Mouse (Mus musculus): ENCODE data around the gene Clec16a.

Clec16a gene

GRCm38 (mm10) chr16:10716696-10717095 is 171.6 kb downstream of the Clec16a start:
- DNase-seq (ENCODE audit: low read depth, low spot score), result no peak

GRCm38 (mm10) chr16:10719971-10720370 is 174.8 kb downstream of the Clec16a start:
- no peak for DNase-seq (ENCODE audit: low read depth, low spot score)

GRCm38 (mm10) chr16:10722882-10723544 is 177.9 kb downstream of the Clec16a start:
- DNase-seq (ENCODE audit: low read depth, low spot score), result no peak

DNA sequence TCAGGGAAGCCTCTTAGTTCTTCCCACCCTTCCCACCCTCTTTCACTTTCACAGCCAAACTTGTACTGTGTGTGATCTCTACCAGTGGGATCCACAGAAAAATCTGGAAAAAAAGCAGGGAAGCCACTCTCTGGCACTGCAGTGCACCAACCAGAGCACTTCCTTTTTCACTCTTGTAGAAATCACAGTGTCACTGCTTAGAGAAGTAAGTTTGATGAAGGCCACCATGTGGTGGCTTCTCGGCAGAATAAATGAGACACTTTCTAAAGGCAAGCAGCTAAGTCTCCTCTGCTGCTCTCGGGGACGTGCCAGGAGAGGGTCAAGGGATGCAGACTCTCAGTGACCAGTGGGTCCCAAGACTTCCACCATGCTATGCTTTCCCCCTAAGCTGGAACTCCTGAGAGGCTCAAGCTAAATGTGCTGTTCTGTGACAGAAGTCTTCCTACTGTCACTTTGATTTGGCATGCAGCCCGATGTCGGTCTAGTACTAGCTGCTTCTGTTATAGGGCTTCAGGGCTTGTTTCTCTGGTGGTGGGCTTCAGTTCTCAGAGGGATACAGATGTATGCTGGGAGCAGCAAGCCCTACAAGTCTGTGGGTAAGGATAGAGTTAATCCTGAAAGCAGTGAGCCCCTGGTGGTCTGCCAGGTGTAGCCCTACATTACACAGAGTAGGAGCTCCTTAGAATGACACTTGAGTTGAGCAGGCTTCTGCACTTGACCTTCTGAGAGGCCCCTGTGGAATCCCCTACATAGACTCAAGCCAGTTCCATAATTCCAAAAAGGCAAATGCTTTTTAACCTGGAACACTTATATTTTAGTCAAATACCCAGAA is 178.9 kb downstream of the Clec16a start:
- DNase-seq (ENCODE audit: low read depth, low spot score), result no peak

DNA sequence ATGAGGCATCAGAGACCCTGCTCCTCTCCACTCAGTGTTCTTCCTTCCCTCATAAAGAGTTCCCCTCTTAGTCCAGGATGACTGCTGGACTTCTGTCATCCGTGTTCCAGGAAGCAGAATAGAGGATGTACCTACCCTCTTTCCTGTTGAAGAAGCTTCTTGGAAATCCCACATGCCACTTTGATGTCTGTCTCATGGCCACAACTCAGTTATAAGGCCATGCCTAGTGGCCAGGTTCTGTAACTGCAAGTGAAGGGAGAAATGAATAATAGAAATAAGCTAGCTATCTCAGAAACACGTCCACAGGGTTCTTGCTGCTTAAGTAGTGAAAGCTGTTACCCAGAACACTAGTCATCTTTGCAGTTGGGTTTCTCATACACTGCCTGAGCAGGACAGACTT is 180.0 kb downstream of the Clec16a start:
- DNase-seq (ENCODE audit: low read depth, low spot score), result no peak

GRCm38 (mm10) chr16:10727630-10728029 is 182.5 kb downstream of the Clec16a start:
- DNase-seq (ENCODE audit: low read depth, low spot score), result no peak

DNA sequence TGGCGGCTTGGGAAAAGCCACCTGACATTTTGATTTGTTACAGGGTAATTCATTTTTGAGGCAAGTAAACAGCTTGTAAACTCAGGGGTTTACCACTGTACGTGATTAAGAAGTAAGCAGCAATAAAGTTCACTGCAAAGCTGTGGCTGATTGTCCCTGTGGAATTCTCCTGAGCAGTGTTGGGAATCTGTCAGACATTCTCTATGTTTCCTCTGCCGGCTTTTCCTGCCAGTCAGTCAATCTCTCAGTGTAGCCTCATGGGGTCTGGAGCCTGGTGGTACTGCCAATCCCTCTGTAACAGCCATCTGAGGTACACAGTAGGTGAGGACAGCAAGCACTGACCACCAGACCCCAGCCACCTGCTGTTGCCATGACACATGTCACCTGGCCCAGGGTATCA is 183.7 kb downstream of the Clec16a start:
- DNase-seq (ENCODE audit: low read depth, low spot score), result no peak

DNA sequence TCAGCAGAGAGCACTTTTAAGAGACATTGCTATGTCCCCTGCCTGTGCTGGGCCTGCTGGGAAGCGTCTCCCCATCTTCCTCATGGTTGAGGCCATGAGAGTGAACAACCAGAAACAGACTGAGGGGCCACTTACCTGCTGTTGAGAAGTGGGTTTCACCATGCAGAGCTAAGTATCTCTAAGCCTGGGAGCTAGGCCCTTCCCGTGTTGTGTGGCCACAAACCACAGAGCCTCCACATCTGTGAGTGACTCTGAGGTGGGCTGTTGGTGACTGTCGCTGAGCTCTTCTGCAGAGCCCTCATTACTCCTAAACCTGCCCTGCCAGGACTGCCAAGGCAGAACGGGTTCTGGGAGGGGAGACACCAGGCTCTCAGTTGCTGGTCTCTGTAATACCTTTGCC is 185.8 kb downstream of the Clec16a start:
- DNase-seq (ENCODE audit: low read depth, low spot score), result no peak

DNA sequence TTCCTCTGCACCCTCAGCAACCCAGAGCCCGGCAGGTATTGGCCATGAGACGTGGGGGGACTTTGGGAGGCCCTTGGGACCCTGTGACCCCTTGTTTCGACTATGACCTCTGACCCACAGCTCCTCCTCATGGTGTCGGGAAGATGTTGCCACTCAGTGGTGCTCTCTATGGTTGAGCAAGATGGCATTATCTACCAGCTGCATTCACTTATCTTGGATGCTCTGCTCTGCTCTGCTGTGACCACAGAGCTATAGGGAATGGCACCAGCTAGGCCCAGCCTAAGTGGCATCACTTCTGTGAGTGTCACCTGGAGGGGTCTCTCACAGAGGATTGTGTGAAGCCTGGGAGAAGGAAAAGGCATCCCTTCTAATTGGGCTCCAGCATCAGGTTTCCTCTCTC is 186.6 kb downstream of the Clec16a start:
- no peak for DNase-seq (ENCODE audit: low read depth, low spot score)

DNA sequence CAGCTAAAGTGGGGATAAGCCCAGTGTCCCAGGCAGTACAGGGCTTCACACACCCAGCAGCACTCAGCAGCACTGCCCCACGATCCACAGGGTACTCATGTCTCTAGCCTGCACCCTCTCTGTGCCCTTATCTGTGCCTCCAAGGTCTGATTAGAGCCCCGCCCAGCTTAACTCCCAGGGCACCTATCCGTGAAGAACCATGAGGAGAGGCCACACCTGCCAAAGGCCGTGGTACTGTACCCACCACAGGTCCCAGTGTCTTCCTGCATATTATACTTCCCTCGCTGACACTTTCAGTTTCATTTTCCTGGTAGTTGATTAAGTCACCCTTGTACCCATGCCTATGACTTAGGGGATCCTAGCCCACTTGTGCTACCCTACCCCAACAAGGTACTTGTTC is 187.3 kb downstream of the Clec16a start:
- DNase-seq (ENCODE audit: low read depth, low spot score), result no peak

DNA sequence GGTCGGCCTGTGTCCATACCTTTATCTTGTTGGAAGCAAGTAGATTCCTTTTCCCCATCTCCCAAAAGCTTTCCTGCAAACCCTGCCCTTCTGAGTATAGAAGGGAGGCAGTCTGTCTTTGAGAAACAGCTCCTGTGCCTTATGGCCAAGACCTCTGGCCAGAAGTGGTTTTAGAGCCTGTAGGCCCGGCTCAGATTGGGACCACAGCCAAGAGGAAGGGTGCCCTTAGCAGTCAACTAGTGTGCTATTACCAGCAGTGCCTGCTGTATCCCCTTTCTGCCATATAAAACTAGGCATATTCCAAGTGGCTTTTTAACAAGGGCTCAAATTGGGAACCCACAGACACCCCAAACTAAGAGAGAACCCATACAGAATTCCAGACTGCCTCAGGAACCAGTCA is 190.6 kb downstream of the Clec16a start:
- DNase-seq (ENCODE audit: low read depth, low spot score), result peak; percentile 53

DNA sequence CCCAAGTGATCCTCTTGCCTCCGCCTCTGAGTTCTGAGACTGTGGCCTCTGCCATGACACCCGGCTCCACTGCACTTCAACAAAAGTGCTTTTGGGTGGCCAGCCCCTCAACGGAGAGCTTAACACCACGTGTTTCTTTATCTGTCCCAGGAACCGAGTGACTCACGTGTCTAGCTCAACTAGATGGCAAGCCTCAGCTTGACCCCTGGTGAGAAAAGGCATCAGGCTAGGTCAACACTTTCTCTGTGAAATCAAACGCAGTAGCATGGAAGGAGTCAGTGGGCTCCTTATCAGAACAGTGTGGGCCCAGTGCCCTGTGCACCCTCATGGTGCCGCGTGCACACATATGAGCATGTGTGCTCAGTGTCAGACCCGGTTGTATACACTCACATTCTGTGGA is 191.2 kb downstream of the Clec16a start:
- no peak for DNase-seq (ENCODE audit: low read depth, low spot score)

DNA sequence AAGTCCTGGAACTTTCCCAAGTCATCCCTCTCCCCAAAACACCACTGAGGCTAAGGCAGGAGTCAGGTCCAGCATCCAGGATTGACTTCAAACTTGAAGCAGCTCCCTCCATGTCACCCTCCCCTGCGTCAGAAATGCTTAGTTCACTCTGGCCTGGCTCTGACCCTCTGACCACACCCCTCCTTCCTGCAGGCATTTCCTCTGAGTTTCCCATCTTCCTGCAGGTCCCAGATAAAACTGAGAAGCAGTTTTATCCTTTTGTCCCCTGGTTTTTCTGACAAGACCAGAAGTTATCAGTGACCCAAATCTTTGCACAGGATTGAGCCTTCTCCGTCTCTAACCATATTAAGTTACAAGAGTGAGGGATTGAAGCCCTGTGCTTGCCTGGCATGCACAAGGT is 192.4 kb downstream of the Clec16a start:
- DNase-seq (ENCODE audit: low read depth, low spot score), result no peak

DNA sequence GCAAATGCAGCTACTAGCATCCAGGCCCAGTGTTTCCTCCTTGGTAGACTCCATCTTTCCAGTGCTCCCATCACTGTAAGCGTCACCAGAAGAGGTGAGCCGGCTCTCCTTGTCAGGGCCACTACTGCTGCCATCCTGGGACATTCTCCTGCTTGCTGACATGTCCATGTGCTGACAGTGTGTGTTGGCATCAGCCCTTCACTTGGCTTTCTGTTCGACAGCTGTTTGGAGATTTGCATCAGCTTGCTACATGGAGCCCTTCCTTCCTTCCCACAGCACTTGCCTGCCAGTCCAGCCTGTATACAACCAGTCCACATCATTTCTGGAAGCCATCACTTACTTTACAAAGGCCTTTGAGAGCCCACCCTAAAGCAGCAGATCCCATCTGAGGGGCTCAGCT is 193.7 kb downstream of the Clec16a start:
- peak; percentile 64 for DNase-seq (ENCODE audit: low read depth, low spot score)

DNA sequence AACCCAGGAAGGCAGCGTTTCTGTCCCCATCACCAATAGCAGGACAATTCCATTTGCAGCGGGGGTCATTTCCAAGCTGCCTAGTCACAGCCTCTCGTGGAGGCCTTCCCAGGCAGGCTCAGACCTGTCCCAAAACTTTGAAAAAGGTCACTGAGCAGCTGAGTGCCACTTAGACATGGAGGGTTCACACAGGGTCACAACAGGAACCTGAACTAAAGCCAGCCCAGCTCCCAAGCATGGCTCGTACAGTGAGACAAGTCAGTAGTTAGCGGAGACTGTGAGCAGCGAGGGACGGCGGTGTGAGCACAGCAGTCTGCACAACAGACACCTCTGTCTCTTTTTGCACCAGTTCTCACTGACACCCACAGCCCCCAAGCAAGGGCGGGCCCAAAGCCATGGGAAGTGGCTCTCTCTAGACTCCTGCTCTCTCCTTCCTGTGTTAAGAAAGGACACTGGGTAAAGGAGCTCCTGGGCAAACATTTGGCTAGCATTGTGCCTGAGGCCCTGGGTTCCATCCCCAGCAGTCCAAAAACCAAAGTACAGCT is 194.8 kb downstream of the Clec16a start:
- peak; percentile 79 for DNase-seq (ENCODE audit: low read depth, low spot score)

DNA sequence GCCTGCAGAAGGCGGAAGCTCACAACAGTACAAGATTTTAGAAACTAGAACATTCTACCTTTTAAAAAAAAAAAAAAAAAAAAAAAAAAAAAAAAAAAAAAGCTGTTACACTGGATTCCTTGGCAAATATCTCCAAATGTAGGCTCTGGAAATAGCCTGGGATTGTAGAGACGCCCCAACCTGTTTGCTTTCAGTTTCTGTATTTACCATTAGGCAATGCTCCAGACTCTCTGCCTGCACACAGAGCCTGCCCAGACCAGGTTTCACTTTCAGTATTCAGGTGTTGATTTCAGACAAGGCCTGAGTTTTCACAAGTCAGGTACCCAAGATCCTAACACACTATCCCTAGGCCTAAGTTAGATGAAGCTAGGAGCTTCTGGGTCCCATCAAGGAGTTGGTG is 195.9 kb downstream of the Clec16a start:
- DNase-seq (ENCODE audit: low read depth, low spot score), result peak; percentile 53

DNA sequence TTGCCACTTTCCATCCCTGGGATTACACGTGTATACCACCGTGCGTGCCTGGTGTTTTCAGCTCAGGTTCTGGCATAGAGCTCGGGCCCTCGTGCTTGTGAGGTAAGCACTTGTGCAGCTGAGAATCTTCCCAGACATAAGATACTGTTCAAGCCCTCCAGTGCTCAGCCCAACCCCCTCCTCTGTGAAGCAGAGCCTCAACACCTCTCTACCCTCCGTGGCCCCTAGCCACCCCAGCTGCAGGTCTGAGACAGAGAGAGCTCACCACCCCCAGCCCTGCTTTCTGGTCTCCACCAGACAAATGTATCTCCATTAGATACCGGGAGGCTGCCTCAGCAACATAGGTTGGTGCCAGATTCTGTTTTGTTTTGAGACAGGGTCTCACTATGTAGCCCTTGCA is 204.1 kb downstream of the Clec16a start:
- DNase-seq (ENCODE audit: low read depth, low spot score), result no peak

DNA sequence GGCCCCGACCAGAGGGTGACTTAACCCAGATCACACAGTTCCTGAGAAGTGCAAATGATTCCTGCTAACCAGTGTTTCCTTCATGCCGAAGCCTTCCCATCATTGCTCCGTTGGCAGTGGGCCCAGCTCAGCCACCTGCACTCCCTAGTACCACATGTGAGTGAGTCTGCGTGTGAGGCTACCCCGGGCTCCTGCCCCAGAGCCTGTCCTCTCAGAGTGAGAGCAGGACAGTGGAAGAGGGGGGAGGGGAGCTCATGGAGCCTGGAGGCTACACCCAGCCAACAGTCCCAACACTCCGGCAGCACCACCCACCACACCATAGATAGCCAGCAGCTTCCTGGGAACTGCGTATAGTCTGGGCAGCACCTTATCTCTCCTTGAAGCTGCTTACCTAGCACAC is 204.7 kb downstream of the Clec16a start:
- DNase-seq (ENCODE audit: low read depth, low spot score), result no peak

DNA sequence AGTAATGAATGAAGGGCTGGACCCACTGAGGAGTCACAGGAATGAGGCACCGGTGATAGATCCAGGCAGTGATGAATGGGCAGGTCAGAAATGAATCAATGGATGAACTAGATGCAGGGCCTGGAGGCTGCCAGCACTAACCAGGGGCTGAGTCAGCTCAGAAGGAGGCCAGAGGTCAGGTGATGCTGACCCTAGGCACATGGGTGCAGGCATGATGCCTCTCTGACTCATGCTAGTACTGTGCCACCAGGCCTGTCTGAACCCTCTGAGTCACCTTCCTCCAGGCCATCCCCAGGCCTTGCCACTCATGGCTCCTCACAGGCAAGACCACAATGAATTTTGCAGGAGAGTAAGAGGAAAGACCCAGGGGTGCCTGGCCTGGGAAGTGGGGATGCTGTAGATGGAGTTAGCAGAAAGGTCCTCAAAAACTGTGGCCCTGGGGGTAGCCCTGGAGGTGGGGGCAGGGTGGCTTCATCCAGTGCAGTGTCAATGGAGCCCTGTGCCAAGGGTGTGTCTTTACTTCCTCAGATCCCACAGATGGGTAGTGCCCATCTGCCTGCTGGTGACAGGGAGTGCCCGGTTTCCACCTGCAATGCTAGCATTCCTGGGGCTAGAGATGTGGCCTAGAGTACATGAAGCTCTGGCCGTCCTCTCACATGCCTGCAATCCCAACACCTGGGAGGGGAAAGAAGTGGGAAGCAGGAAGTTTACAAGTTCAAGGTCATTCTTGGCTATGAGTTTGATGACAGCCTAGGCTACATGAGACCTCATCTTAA is 209.6 kb downstream of the Clec16a start:
- DNase-seq (ENCODE audit: low read depth, low spot score), result no peak

GRCm38 (mm10) chr16:10756168-10756567 is 211.0 kb downstream of the Clec16a start:
- DNase-seq (ENCODE audit: low read depth, low spot score), result no peak

DNA sequence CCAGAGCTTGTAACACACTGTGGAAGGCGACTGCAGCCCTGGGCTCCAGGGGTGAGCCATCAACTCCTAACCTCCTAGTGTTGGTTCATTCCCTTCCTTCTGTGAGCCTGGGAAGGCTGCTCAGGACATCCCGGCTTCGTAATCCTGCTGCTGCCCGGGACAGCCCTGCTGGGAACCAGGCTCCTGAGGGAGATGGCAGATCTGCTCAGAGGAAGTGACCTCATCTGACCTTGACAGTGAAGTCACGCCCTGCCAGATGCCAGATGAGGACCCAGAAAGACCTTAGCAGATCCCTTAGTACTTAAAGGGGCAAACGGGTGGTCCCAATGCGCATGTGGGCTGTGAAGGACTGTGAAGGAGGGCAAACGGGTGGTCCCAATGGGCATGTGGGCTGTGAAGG is 216.0 kb downstream of the Clec16a start:
- peak; percentile 47 for DNase-seq (ENCODE audit: low read depth, low spot score)

DNA sequence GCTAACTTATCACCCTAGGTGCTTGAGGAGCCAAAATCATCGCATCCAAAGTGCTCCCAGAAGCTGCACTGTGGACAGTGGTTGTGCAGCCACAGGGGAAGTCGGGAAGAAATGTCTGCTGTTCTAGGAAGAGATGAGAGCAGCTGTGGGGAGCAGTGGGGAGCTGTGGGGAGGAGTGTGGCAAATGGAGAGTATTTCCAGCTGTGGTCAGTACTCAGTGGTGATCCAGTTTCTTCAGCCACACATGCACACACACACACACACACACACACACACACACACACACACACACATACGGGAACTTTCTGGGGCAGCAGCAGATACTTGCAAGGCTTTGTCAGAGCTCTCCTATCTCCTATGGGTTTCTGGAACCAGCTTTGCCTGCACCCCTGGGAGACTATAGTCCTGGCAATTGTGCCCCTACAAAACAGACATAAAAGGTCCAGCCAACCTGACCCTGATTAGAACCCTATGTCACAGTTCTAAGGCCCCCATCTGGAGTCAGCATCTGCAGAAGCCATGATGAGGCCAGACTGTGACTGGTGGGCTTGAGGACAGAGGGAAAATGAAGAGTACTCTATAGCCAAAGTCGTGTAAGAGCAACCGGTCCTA is 217.5 kb downstream of the Clec16a start:
- DNase-seq (ENCODE audit: low read depth, low spot score), result no peak

Measured in skeletal muscle tissue, adult 2 months (tissue).